Mouse (Mus musculus) heart, adult 8-10 months (tissue): Measurements from ENCODE around the gene Hprt. TPM values are rescaled to one million over a fixed set of nuclear protein-coding genes. Genes with fewer than 3 reads are reported as not detected.
"Not testable (repeated sequence)": the region's sequence is repeated elsewhere in the genome, so short reads cannot be mapped to it uniquely, and the experiment has no call there.

Experiments
- DNase-seq: peaks from one replicate; pipeline ENCODE4 v3.0.0; 2022; ENCODE audit warnings: low spot score
- total RNA-seq, 4 experiments: library from RNA; stranded (reverse); gene quantifications; 2 replicates each; pipeline ENCODE4 v1.2.4; 2022

Hprt gene
- 10 to 100 TPM; 50.1 to 58.0 (median 53.9) TPM for total RNA-seq

- peak; percentile 86 for DNase-seq
These were observed at the start of gene Hprt for GRCm38 (mm10) chrX:52987905-52988783. Gene Hprt (plus strand): TSS chrX:52988137.

GRCm38 (mm10) chrX:52945509-52945908 is 42.4 kb upstream of the Hprt start:
- DNase-seq, result no peak

- peak; percentile 6 for DNase-seq
These were observed 38.2 kb upstream of the Hprt start for GRCm38 (mm10) chrX:52949713-52950112.

GRCm38 (mm10) chrX:52956942-52957341 is 31.0 kb upstream of the Hprt start:
- no peak for DNase-seq

GRCm38 (mm10) chrX:52961559-52962110 is 26.3 kb upstream of the Hprt start:
- DNase-seq, result no peak

- no peak for DNase-seq
These were observed 22.8 kb upstream of the Hprt start for GRCm38 (mm10) chrX:52965149-52965548.

- DNase-seq, result peak; percentile 45
These were observed 16.5 kb upstream of the Hprt start for GRCm38 (mm10) chrX:52971211-52972006.

- DNase-seq, result no peak
These were observed 15.8 kb upstream of the Hprt start for GRCm38 (mm10) chrX:52972129-52972528.

- DNase-seq, result no peak
These were observed 15.3 kb upstream of the Hprt start for GRCm38 (mm10) chrX:52972680-52973079.

- no peak for DNase-seq
These were observed 9.4 kb upstream of the Hprt start for GRCm38 (mm10) chrX:52978576-52978975.

- no peak for DNase-seq
These were observed 6.6 kb upstream of the Hprt start for GRCm38 (mm10) chrX:52981378-52981777.

- DNase-seq, result not testable (repeated sequence)
These were observed 6.8 kb downstream of the Hprt start for GRCm38 (mm10) chrX:52994726-52995125.

- DNase-seq, result not testable (repeated sequence)
These were observed 16.9 kb downstream of the Hprt start for GRCm38 (mm10) chrX:53004887-53005286.

- peak; percentile 76 for DNase-seq
These were observed 18.1 kb downstream of the Hprt start for GRCm38 (mm10) chrX:53006062-53006461.

GRCm38 (mm10) chrX:53015549-53015948 is 27.6 kb downstream of the Hprt start:
- DNase-seq, result no peak

GRCm38 (mm10) chrX:53023021-53023420 is 35.1 kb downstream of the Hprt start:
- DNase-seq, result no peak

- not testable (repeated sequence) for DNase-seq
These were observed 36.3 kb downstream of the Hprt start for GRCm38 (mm10) chrX:53024268-53024667.

GRCm38 (mm10) chrX:53025471-53026223 is 37.7 kb downstream of the Hprt start:
- DNase-seq, result no peak

- DNase-seq, result no peak
These were observed 41.6 kb downstream of the Hprt start for GRCm38 (mm10) chrX:53029559-53029958.

GRCm38 (mm10) chrX:53038194-53038593 is 50.3 kb downstream of the Hprt start:
- no peak for DNase-seq

- no peak for DNase-seq
These were observed 51.7 kb downstream of the Hprt start for GRCm38 (mm10) chrX:53039651-53040050.
